Mouse (Mus musculus): ENCODE results near the gene Tti1. TPM values are rescaled to one million over a fixed set of nuclear protein-coding genes. Genes with fewer than 3 reads are reported as not detected.

Tti1 gene
- total RNA-seq, 1 experiment from 2014 or later: 15.8 TPM

GRCm38 (mm10) chr2:157985611-157986010 is 42.6 kb downstream of the Tti1 start:
- no peak for ATAC-seq (replicated peaks; ENCODE audit: insufficient number of reproducible peaks, low FRiP score, low TSS enrichment, poor library complexity, severe bottlenecking)

- no peak for ATAC-seq (replicated peaks; ENCODE audit: insufficient number of reproducible peaks, low FRiP score, low TSS enrichment, poor library complexity, severe bottlenecking)
Measured at GRCm38 (mm10) chr2:157983276-157983675, 45.0 kb downstream of the Tti1 start.

GRCm38 (mm10) chr2:157982727-157983126 is 45.5 kb downstream of the Tti1 start:
- no peak for ATAC-seq (replicated peaks; ENCODE audit: insufficient number of reproducible peaks, low FRiP score, low TSS enrichment, poor library complexity, severe bottlenecking)

GRCm38 (mm10) chr2:157979241-157979640 is 49.0 kb downstream of the Tti1 start:
- ATAC-seq (replicated peaks; ENCODE audit: insufficient number of reproducible peaks, low FRiP score, low TSS enrichment, poor library complexity, severe bottlenecking): no peak

GRCm38 (mm10) chr2:157975595-157975994 is 52.6 kb downstream of the Tti1 start:
- ATAC-seq (replicated peaks; ENCODE audit: insufficient number of reproducible peaks, low FRiP score, low TSS enrichment, poor library complexity, severe bottlenecking): no peak

GRCm38 (mm10) chr2:157974604-157975501 is 53.4 kb downstream of the Tti1 start:
- no peak for ATAC-seq (replicated peaks; ENCODE audit: insufficient number of reproducible peaks, low FRiP score, low TSS enrichment, poor library complexity, severe bottlenecking)

GRCm38 (mm10) chr2:157970669-157971068 is 57.6 kb downstream of the Tti1 start:
- no peak for ATAC-seq (replicated peaks; ENCODE audit: insufficient number of reproducible peaks, low FRiP score, low TSS enrichment, poor library complexity, severe bottlenecking)

GRCm38 (mm10) chr2:157970124-157970523 is 58.1 kb downstream of the Tti1 start:
- ATAC-seq (replicated peaks; ENCODE audit: insufficient number of reproducible peaks, low FRiP score, low TSS enrichment, poor library complexity, severe bottlenecking): no peak

GRCm38 (mm10) chr2:157967856-157968255 is 60.4 kb downstream of the Tti1 start:
- ATAC-seq (replicated peaks; ENCODE audit: insufficient number of reproducible peaks, low FRiP score, low TSS enrichment, poor library complexity, severe bottlenecking): no peak

- ATAC-seq (replicated peaks; ENCODE audit: insufficient number of reproducible peaks, low FRiP score, low TSS enrichment, poor library complexity, severe bottlenecking): no peak
Measured at GRCm38 (mm10) chr2:157957707-157958108, 70.5 kb downstream of the Tti1 start.

- no peak for ATAC-seq (replicated peaks; ENCODE audit: insufficient number of reproducible peaks, low FRiP score, low TSS enrichment, poor library complexity, severe bottlenecking)
Measured at GRCm38 (mm10) chr2:157953978-157954377, 74.3 kb downstream of the Tti1 start.

- no peak for ATAC-seq (replicated peaks; ENCODE audit: insufficient number of reproducible peaks, low FRiP score, low TSS enrichment, poor library complexity, severe bottlenecking)
Measured at GRCm38 (mm10) chr2:157944156-157944893, 83.9 kb downstream of the Tti1 start.

GRCm38 (mm10) chr2:157943514-157944155 is 84.6 kb downstream of the Tti1 start:
- no peak for ATAC-seq (replicated peaks; ENCODE audit: insufficient number of reproducible peaks, low FRiP score, low TSS enrichment, poor library complexity, severe bottlenecking)

GRCm38 (mm10) chr2:157940586-157941185 is 87.5 kb downstream of the Tti1 start:
- ATAC-seq (replicated peaks; ENCODE audit: insufficient number of reproducible peaks, low FRiP score, low TSS enrichment, poor library complexity, severe bottlenecking): no peak

- no peak for ATAC-seq (replicated peaks; ENCODE audit: insufficient number of reproducible peaks, low FRiP score, low TSS enrichment, poor library complexity, severe bottlenecking)
Measured at GRCm38 (mm10) chr2:157936676-157937075, 91.6 kb downstream of the Tti1 start.

- ATAC-seq (replicated peaks; ENCODE audit: insufficient number of reproducible peaks, low FRiP score, low TSS enrichment, poor library complexity, severe bottlenecking): no peak
Measured at GRCm38 (mm10) chr2:157935444-157936171, 92.6 kb downstream of the Tti1 start.

- ATAC-seq (replicated peaks; ENCODE audit: insufficient number of reproducible peaks, low FRiP score, low TSS enrichment, poor library complexity, severe bottlenecking): no peak
Measured at GRCm38 (mm10) chr2:157932655-157933054, 95.6 kb downstream of the Tti1 start.

Measured in monocyte, adult 5-6 weeks (primary cell).